Mouse (Mus musculus) hindlimb bud, embryonic 11.5 days (tissue): ENCODE data around the gene Gga3.

Experiments
- DNase-seq: peaks from one replicate; pipeline ENCODE4 v3.0.0-alpha.2; 2012; ENCODE audit warnings: low read depth, low spot score; ENCODE audit errors: extremely low spot score

The Gga3 gene

DNA sequence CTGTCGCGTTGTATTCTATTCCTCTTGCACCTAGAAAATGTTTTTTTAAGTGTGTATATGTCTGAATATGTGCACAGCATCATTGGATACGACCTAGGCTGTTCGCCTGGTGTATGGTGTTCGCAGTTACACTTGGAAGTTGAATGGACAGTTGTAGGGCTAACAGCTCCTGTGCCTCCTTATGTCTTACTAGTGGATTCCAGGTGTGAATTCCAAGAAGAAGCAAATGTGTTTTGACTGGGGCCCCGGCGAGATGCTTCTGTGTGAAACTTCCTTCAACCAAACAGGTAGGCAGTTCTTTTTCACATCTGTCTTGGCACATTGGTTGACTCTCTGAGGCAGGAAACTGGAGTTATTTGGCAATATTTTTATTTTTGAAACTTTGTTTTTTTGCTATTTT, 38.9 kb downstream of the Gga3 start:
- DNase-seq, result no peak

DNA sequence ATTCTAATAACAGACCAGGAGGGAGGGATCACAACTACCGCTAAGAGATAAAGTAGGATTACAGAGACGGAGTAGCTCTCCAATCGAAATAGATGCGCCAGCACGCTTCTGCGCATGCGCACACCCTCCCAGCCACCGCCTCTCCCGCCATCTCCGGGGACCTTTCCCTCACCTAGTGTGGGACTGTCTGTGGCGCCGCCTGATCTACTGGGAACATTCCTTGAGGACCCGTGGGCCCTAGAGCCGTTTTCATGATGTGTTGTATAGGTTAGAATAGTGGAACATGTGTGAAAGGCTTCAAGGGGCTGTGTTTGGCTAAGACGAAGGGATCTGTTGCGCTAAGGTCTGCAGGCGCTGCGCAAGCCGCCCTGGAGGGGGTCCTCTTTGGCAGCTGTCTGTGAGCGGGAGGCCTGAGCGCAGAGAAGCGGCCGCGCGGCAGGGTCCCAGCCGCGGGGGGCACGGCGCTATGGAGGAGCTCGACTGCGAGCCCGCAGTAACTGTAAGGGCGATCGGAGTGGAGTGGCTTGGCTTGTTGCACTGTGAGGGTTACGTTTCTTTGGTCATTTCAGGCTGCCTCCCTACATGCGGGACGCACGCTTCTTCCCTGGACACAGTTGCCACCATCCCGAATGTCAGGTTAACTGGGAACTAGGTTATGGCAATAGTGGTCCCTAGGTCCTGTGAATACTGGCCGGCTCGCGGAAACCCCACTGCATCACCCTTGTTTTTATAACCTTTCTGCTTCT, 39.6 kb downstream of the Gga3 start, which contains the start of gene Nup85:
Gene Nup85 (plus strand): TSS at position 371 of the 746 bp plus-strand sequence.
- peak; percentile 70 for DNase-seq

GRCm38 (mm10) chr11:115563406-115563805, 40.4 kb downstream of the Gga3 start:
- no peak for DNase-seq

GRCm38 (mm10) chr11:115555717-115556116, 48.1 kb downstream of the Gga3 start:
- no peak for DNase-seq

DNA sequence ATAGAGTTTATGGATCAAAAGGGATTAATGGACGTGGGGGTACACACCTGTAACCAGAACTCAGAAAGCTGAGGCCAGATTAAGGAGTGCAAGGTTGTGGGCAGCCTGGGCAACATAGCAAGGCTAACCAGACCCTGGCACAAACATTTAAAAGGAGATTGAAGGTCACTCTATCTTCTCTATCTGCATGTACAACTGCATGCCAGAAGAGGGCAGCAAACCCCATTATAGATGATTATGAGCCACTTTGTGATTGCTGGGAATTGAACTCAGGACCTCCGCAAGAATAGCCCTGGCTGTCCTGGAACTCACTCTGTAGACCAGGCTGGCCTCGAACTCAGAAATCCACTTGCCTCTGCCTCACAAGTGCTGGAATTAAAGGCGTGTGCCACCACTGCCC, 51.1 kb downstream of the Gga3 start:
- DNase-seq, result no peak

DNA sequence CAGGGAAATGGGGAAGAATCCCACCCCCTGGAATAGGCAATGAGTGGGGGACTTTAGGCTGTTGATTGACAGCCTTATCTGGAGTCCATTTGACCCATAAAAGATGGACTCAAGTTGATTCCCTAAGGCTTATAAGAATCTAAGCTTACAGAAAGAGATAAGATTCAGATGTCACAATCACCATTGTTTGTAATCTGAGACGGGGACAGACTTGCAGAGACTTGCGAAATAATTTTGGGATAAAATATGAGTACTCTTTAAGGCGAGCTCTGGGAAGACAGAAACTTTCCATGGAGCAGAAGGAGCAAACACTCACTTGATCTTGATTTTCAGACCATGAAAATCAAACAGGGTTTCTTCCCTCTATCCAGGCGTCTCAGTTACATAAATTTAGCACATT, 60.3 kb downstream of the Gga3 start:
- DNase-seq, result no peak

GRCm38 (mm10) chr11:115538045-115538444, 65.8 kb downstream of the Gga3 start:
- no peak for DNase-seq

GRCm38 (mm10) chr11:115536856-115537568, 66.8 kb downstream of the Gga3 start:
- DNase-seq, result no peak

DNA sequence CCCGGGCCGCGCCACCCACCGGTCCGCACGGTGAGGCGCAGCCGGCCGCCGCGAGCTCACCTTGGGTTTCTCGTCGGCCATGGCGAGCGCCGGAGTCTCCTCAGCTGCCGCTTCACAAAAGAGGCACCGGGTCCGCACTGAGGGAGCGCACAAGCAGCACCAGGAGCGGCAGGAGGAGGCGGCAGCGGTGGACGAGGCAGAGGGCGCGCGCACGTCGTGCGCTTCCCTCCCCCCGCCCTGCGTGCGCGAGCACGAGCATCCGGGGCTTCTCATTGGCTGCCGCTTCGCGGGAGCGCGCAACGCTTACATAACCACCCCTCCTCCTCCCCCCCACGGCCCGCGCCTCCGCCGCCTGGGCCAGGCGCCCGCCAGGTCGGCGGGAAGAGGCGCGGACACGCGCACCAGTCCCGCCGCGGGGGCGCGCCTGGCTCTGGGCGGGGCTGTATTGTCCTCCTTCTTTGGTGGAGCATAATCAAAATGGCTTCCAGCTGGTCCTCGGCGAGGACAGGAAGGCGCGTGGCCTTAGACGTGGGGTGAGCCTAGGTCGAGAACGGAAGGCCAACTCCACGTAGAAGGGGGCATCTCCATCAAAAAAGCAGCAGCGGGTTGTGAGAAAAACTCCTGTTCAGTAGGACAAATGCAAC, 67.7 kb downstream of the Gga3 start, which contains the start of gene Sumo2:
Gene Sumo2 (minus strand): TSS at position 239 of the 644 bp plus-strand sequence.
- peak; percentile 93 for DNase-seq

DNA sequence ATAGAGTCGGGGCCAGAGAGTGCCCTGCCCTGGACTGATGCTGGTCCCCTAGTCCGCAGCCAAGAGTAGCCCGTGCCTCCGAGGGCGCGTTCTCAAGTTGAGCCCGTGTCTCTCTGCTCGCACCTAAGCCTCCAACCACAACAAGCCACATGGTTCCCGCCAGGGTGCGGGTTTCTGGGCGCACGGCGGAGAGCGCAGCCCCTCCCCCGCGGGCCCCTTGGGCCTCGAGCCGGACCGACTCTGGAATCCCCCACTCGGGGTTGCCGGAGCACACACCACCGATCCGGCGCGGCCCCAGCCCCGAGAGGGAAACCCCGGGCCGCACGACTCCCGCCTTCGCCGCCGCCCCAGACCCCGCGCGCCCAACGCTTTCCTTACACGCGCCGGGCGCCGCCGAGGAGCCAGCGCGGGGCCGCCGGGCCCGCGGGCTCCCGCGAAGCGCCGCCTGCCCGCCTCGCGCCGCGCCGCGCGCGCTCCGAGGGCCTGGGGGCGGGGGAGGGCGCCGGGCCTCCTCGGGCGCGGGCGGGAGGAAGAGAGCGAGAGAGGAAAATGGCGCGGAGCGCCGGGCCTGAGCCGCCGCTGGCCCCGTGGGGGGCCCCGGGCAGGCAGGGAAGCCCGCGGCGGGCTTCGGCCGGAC, 68.3 kb downstream of the Gga3 start:
- DNase-seq, result no peak

- no peak for DNase-seq
Observed at GRCm38 (mm10) chr11:115534759-115535371, 69.0 kb downstream of the Gga3 start.
